ENCODE assay signal across 8 mouse cellular contexts in the genomic region with DNA sequence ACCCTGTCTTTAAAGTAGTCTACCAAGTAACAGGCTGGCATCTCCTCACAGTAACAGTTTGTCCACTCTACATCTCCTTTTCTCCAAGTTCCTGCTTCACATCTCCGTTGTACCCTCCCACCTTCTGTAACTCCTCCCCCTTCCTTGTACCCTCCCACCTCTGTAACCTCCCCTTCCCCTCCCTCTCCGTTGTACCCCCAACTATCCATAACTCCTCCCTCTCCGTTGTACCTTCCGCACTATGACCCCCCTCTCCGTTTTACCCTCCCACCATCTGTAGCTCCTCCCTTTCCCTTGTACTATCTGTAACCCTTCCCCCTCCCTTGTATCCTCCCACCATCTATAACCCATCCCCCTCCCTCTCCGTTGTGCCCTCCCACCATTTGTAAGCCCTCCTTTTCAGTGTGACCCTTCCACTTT.
DNase-seq lines count a peak whose midpoint lies in the region; ATAC-seq and TF ChIP-seq lines count a peak whose summit lies in the region.

No protein-coding gene starts in this region.

- no peaks in the 10 kb centered on the region for H3K27me3 ChIP-seq in cerebellum, adult 2 months (ENCODE audit: control insufficient read depth, insufficient read depth, low read length)
- no peaks in the 10 kb centered on the region for H3K27me3 ChIP-seq in heart, embryonic 16.5 days (ENCODE audit: control insufficient read depth, insufficient read depth, low read length)
- H3K27me3 ChIP-seq in liver, postnatal 0 days (ENCODE audit: insufficient read depth, low read length): no peaks in the 10 kb centered on the region

- peak overlapping the region; percentile 70 for H3K4me2 ChIP-seq in heart, embryonic 16.5 days (ENCODE audit: low read depth, low read length)
- H3K4me2 ChIP-seq in liver, postnatal 0 days (ENCODE audit: low read depth, low read length): peak overlapping the region; percentile 96

- H3K27ac ChIP-seq in cerebellum, adult 2 months (ENCODE audit: insufficient read depth, low read length): no peak overlapping the region
- H3K27ac ChIP-seq in heart, embryonic 16.5 days (ENCODE audit: low read length): no peak overlapping the region
- no peak overlapping the region for H3K27ac ChIP-seq in liver, postnatal 0 days (ENCODE audit: low read depth)

- H3K9ac ChIP-seq in heart, embryonic 16.5 days (ENCODE audit: low read length): no peak overlapping the region
- H3K9ac ChIP-seq in liver, postnatal 0 days (replicated peaks): no peak overlapping the region

- peaks cover 13% of the 10 kb centered on the region; the same call in 1 of the 2 replicates for H3K36me3 ChIP-seq in heart, embryonic 16.5 days (ENCODE audit: control insufficient read depth, insufficient read depth)
- peaks cover 8% of the 10 kb centered on the region; the same call in 1 of the 2 replicates for H3K36me3 ChIP-seq in liver, postnatal 0 days (replicated peaks; ENCODE audit: insufficient read depth, low read length)

- 23% methylated on average over 6 of the region's 6 CpGs for WGBS in cerebellum, adult 2 months
- WGBS in heart, embryonic 16.5 days: 16% methylated on average over 6 of the region's 6 CpGs
- 13% methylated on average over 6 of the region's 6 CpGs for WGBS in liver, postnatal 0 days (ENCODE audit: insufficient replicate concordance)

- peak overlapping the region; percentile 10 for H3K4me3 ChIP-seq in cerebellum, adult 2 months (replicated peaks; ENCODE audit: insufficient read depth, low read depth, low read length)
- no peak overlapping the region for H3K4me3 ChIP-seq in heart, embryonic 16.5 days (ENCODE audit: low read length)
- peak overlapping the region; percentile 95; the same call in 1 of the 2 replicates for H3K4me3 ChIP-seq in liver, postnatal 0 days (ENCODE audit: low read depth, low read length)

- no peak for TF ChIP-seq EP300 in liver, postnatal 0 days (IDR thresholded peaks at IDR 0.05; ENCODE audit: low read depth)

- DNase-seq in cerebellum, adult 2 months: no peak
- DNase-seq in cerebellum, adult 8-10 months: no peak
- DNase-seq in CD4-positive helper T cell, adult 2 months (ENCODE audit: low read depth, low spot score): peak; percentile 40
- peak; percentile 21 for DNase-seq in liver, postnatal 0 days
- DNase-seq in layer of hippocampus, adult 9-10 months (ENCODE audit: low spot score): no peak
- DNase-seq in ovary, postnatal 36 days (ENCODE audit: low spot score): no peak
- DNase-seq in frontal cortex, postnatal 14 days (ENCODE audit: low spot score in 2 of 2): no peak

- ATAC-seq in heart, embryonic 16.5 days (replicated peaks; ENCODE audit: extremely low read depth, insufficient read depth, low FRiP score): no peak
- ATAC-seq in liver, postnatal 0 days: no peak

- TF ChIP-seq POLR2A in cerebellum, adult 2 months (IDR thresholded peaks at IDR 0.05; ENCODE audit: borderline replicate concordance, insufficient read depth, low read length): no peak

- no peaks in the 10 kb centered on the region for H3K9me3 ChIP-seq in heart, embryonic 16.5 days (replicated peaks; ENCODE audit: control insufficient read depth, low read length)
- no peaks in the 10 kb centered on the region for H3K9me3 ChIP-seq in liver, postnatal 0 days (ENCODE audit: low read length)

- TF ChIP-seq CTCF in cerebellum, adult 2 months (IDR thresholded peaks at IDR 0.05; ENCODE audit: borderline replicate concordance, insufficient read depth, low read depth, low read length): no peak
- no peak for TF ChIP-seq CTCF in liver, postnatal 0 days (IDR thresholded peaks at IDR 0.05; ENCODE audit: low read depth)

- H3K4me1 ChIP-seq in cerebellum, adult 2 months (ENCODE audit: control insufficient read depth, insufficient read depth, low read length): peaks cover 11% of the 10 kb centered on the region
- peaks cover 8% of the 10 kb centered on the region for H3K4me1 ChIP-seq in heart, embryonic 16.5 days (ENCODE audit: control insufficient read depth, insufficient read depth, low read length)
- peaks cover 10% of the 10 kb centered on the region; the same call in 1 of the 2 replicates for H3K4me1 ChIP-seq in liver, postnatal 0 days (ENCODE audit: insufficient read depth)

Comparison
In these comparisons a context has a peak if more than half of its experiments do, and no peak if none do; other contexts are left out.
1. DNase-seq: peak in CD4-positive helper T cell, adult 2 months (single experiment) and liver, postnatal 0 days (single experiment); none in cerebellum, adult 2 months (0 of 2), cerebellum, adult 8-10 months (single experiment), layer of hippocampus, adult 9-10 months (single experiment), ovary, postnatal 36 days (single experiment) and frontal cortex, postnatal 14 days (0 of 2).